Mouse (Mus musculus): ENCODE results near the gene Ecpas. TPM values are rescaled to one million over a fixed set of nuclear protein-coding genes. Genes with fewer than 3 reads are reported as not detected.

Ecpas gene
- 266 TPM in 1 of 2 replicates, not detected in the other for polyA plus RNA-seq (2012; ENCODE audit: insufficient read depth, insufficient read length, low replicate concordance, missing spikeins)

DNA sequence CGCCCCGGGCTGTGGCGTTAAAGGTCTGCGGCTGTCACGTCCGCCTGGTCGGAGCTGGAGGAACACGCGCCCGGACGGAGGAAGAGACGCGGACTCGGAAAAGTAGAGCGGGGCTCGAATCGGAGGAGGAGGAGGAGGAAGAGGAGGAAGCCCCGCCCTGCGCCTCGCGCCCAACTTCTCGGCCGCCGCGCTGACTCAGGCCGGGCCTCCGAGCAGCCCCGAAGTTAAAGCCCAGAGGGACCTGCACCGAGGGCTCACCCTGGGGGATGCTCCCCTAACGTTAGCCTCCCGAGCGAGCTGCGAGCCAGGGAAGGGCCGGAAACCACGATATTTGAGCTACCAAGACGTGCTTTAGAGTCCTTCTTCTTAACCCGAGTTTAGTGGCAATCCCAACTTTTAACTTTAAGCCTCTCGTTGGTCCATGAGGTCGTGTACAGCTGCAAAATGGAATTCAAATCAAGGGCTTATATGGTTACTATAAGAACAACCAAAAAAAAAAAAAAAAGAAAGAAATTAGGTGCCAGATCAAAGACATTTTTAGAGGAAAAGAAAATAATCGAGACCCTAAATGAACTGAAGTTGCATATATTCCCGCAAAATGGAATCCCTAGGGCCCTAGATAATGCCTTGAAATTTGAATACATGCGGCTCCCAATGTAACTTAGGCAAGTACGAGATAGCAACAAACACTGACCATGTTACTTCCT lies at the start of gene Ecpas:
TSS of gene Ecpas (minus strand) at position 121 of the 707 bp plus-strand sequence.
- Histone ChIP-seq H3K4me3 (ENCODE audit: insufficient read depth, low read depth, low read length) (peak within 1 kb of the TSS; percentile 77), H3K27ac (ENCODE audit: insufficient read depth, low read depth, low read length) (peak within 1 kb of the TSS; percentile 94), H3K4me1 (ENCODE audit: control insufficient read depth, insufficient read depth, low read length) (peaks cover 3% of the 10 kb centered on the region; the same call in 1 of the 2 replicates)
- TF ChIP-seq CTCF (IDR thresholded peaks at IDR 0.05; ENCODE audit: insufficient read depth, low read depth, low read length), result no peak
- TF ChIP-seq POLR2A (IDR thresholded peaks at IDR 0.05; ENCODE audit: insufficient read depth, low read depth, low read length), result no peak; the same call in 1 of the 2 replicates
- WGBS, result 3% methylated on average over 43 of the region's 43 CpGs

- Histone ChIP-seq H3K4me1 (ENCODE audit: control insufficient read depth, insufficient read depth, low read length) (no peaks in the 10 kb centered on the region), H3K27ac (ENCODE audit: insufficient read depth, low read depth, low read length) (no peak overlapping the region), H3K4me3 (ENCODE audit: insufficient read depth, low read depth, low read length) (no peak overlapping the region)
- 94% methylated on average over 15 of the region's 15 CpGs for WGBS
- TF ChIP-seq POLR2A (IDR thresholded peaks at IDR 0.05; ENCODE audit: insufficient read depth, low read depth, low read length) (no peak), CTCF (IDR thresholded peaks at IDR 0.05; ENCODE audit: insufficient read depth, low read depth, low read length) (no peak)
Measured at GRCm38 (mm10) chr4:58961719-58962118, 49.2 kb upstream of the Ecpas start.

- 93% methylated on average over 11 of the region's 11 CpGs for WGBS
- no peak overlapping the region for H3K4me3 ChIP-seq (ENCODE audit: insufficient read depth, low read depth, low read length)
- no peak overlapping the region for H3K27ac ChIP-seq (ENCODE audit: insufficient read depth, low read depth, low read length)
- TF ChIP-seq POLR2A (IDR thresholded peaks at IDR 0.05; ENCODE audit: insufficient read depth, low read depth, low read length) (no peak), CTCF (IDR thresholded peaks at IDR 0.05; ENCODE audit: insufficient read depth, low read depth, low read length) (no peak)
- H3K4me1 ChIP-seq (ENCODE audit: control insufficient read depth, insufficient read depth, low read length), result no peaks in the 10 kb centered on the region
Measured at GRCm38 (mm10) chr4:58952630-58953029, 40.1 kb upstream of the Ecpas start.

DNA sequence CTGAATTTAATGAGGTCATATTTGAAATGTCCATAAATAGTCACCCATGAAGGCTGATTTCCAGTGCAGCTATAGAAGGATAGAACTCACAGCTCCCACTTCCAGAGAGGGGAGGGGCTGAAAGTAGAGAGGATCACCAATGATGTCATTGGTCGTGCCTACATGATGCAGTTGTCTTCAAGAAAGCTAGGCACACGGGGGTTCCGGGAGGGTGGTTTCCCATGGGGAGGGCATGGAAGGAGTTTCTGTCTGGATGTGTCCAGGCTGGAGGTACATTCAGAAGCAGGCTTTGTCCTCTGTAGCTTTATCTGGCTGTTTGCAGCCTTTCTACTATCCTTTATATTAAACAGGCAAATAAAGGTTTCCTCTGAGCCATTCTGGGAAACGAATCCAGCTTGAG lies 35.8 kb upstream of the Ecpas start:
- peaks cover 5% of the 10 kb centered on the region for H3K4me1 ChIP-seq (ENCODE audit: control insufficient read depth, insufficient read depth, low read length)
- no peak overlapping the region for H3K27ac ChIP-seq (ENCODE audit: insufficient read depth, low read depth, low read length)
- TF ChIP-seq POLR2A (IDR thresholded peaks at IDR 0.05; ENCODE audit: insufficient read depth, low read depth, low read length), result no peak
- TF ChIP-seq CTCF (IDR thresholded peaks at IDR 0.05; ENCODE audit: insufficient read depth, low read depth, low read length), result no peak
- 65% methylated on average over 4 of the region's 4 CpGs for WGBS
- no peak overlapping the region for H3K4me3 ChIP-seq (ENCODE audit: insufficient read depth, low read depth, low read length)

DNA sequence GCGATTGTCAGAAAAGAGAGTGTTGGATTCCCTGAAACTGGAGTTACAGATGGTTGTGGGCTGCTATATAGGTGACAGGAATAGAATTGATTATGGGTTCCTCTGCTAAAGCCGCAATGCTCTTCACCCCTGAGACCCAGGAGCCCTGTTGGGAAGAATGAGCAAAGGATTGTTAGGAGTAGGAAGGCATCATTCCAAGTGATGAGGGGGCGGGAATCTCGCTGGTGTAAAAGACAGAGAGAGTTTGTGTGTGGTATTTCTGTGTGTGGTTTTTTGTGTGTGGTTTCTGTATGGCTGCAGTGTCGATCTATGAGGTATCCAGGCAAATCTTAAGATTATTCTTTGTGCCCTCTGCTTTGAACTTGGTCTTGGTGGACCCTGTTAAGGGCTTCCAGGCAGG lies 32.1 kb upstream of the Ecpas start:
- H3K4me1 ChIP-seq (ENCODE audit: control insufficient read depth, insufficient read depth, low read length), result peaks cover 10% of the 10 kb centered on the region
- 35% methylated on average over 5 of the region's 5 CpGs for WGBS
- no peak for TF ChIP-seq POLR2A (IDR thresholded peaks at IDR 0.05; ENCODE audit: insufficient read depth, low read depth, low read length)
- TF ChIP-seq CTCF (IDR thresholded peaks at IDR 0.05; ENCODE audit: insufficient read depth, low read depth, low read length), result no peak
- H3K4me3 ChIP-seq (ENCODE audit: insufficient read depth, low read depth, low read length), result no peak overlapping the region
- no peak overlapping the region for H3K27ac ChIP-seq (ENCODE audit: insufficient read depth, low read depth, low read length)

- Histone ChIP-seq H3K4me1 (ENCODE audit: control insufficient read depth, insufficient read depth, low read length) (peaks cover 10% of the 10 kb centered on the region), H3K4me3 (ENCODE audit: insufficient read depth, low read depth, low read length) (peak overlapping the region; percentile 75), H3K27ac (ENCODE audit: insufficient read depth, low read depth, low read length) (no peak overlapping the region)
- TF ChIP-seq CTCF (IDR thresholded peaks at IDR 0.05; ENCODE audit: insufficient read depth, low read depth, low read length) (no peak), POLR2A (IDR thresholded peaks at IDR 0.05; ENCODE audit: insufficient read depth, low read depth, low read length) (no peak)
- 6% methylated on average over 6 of the region's 6 CpGs for WGBS
Measured at GRCm38 (mm10) chr4:58944206-58944553, 31.6 kb upstream of the Ecpas start.

DNA sequence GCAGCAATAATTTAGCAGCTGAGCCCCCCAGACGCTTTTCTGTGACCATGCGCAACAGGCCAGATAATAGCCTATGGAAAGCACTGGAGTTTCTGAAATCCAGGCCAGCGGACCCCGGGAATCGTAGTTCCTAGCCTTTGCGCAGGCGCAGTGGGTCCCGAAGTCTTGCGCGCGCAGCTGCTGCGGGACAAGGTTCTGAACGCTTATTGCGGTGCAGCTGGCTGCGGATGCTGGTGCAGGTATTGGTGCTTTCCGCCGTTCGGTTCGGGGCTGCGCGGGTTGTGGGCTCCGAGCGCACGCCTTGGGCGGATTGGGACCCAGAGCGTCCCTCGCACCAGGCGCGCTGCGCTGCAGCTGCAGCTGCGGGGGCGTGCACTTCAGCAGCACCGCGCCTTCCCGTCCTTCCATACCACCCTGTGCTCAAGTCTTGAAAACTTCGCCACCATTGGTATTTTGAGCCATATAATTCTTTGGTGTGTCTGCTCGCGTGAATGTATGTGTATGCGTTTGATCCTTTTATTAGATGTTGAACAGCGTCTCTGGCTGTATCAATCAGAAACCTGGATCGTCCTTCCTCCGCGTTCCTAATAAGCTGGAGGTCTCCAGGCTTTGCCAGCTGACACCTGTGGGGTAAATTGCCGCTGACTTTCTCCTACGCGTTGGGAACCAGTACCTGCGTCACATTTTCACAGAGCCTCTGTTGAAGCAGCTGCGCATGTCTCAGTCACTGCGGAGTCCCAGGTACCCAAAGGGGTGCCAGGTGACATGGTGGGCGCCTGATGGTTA lies 31.1 kb upstream of the Ecpas start, which contains the start of gene Zkscan16:
TSS of gene Zkscan16 (plus strand) at position 209 of the 786 bp plus-strand sequence.
- TF ChIP-seq CTCF (IDR thresholded peaks at IDR 0.05; ENCODE audit: insufficient read depth, low read depth, low read length) (no peak), POLR2A (IDR thresholded peaks at IDR 0.05; ENCODE audit: insufficient read depth, low read depth, low read length) (peak; percentile 41; the same call in 1 of the 2 replicates)
- Histone ChIP-seq H3K27ac (ENCODE audit: insufficient read depth, low read depth, low read length) (peak within 1 kb of the TSS; percentile 18), H3K4me1 (ENCODE audit: control insufficient read depth, insufficient read depth, low read length) (peaks cover 10% of the 10 kb centered on the region), H3K4me3 (ENCODE audit: insufficient read depth, low read depth, low read length) (peak within 1 kb of the TSS; percentile 75)
- WGBS, result 1% methylated on average over 50 of the region's 50 CpGs

DNA sequence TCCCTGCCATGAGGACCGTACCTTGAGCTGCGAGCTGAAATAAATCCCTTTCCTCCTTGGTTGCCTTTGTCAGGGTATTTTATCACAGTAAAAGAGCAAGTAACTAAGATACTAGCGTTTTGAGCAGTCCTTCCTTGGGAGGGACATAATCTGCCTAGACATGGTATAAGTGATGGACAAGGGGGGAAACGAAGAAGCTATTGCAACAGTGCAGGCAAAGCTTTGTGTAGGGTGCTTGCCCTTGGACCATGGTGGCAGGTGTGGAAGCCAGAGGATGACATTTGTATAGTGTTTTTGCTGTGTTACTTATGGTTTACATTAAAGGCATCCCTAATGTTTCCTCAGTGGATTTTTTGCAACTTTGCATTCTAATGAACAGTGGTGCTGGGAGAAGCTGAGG lies 30.4 kb upstream of the Ecpas start:
- H3K4me1 ChIP-seq (ENCODE audit: control insufficient read depth, insufficient read depth, low read length), result peaks cover 10% of the 10 kb centered on the region
- H3K27ac ChIP-seq (ENCODE audit: insufficient read depth, low read depth, low read length), result peak overlapping the region; percentile 18
- TF ChIP-seq CTCF (IDR thresholded peaks at IDR 0.05; ENCODE audit: insufficient read depth, low read depth, low read length) (no peak), POLR2A (IDR thresholded peaks at IDR 0.05; ENCODE audit: insufficient read depth, low read depth, low read length) (no peak)
- peak overlapping the region; percentile 75 for H3K4me3 ChIP-seq (ENCODE audit: insufficient read depth, low read depth, low read length)
- 76% methylated on average over 4 of the region's 4 CpGs for WGBS

GRCm38 (mm10) chr4:58941638-58942037 lies 29.1 kb upstream of the Ecpas start:
- Histone ChIP-seq H3K27ac (ENCODE audit: insufficient read depth, low read depth, low read length) (no peak overlapping the region), H3K4me3 (ENCODE audit: insufficient read depth, low read depth, low read length) (no peak overlapping the region), H3K4me1 (ENCODE audit: control insufficient read depth, insufficient read depth, low read length) (peaks cover 10% of the 10 kb centered on the region)
- TF ChIP-seq CTCF (IDR thresholded peaks at IDR 0.05; ENCODE audit: insufficient read depth, low read depth, low read length) (no peak), POLR2A (IDR thresholded peaks at IDR 0.05; ENCODE audit: insufficient read depth, low read depth, low read length) (no peak)

Measured in olfactory bulb, adult 2 months (tissue).